In the genomic region with DNA sequence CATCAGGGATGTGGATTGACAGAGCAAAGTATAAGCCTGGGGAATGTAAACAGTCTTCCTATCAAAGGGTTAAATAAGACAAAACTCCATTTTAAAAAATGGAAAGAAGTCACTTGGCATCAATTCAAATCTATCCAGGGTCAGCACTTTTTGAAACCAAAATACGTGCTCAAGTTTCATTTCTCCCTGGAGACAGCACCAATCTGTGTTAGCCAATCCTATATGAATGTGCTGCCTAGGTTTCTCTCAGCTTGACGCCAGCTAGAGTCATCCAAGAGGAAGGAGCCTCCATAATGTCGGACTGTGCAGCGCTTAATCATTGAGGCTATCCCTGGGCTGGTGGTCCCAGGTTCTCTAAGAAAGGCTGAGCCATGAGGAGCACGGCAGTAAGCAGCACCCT, we compare ENCODE assay signal across 27 mouse cellular contexts. TPM values are rescaled to one million over a fixed set of nuclear protein-coding genes. Genes with fewer than 3 reads are reported as not detected.
DNase-seq lines count a peak whose midpoint lies in the region; ATAC-seq and TF ChIP-seq lines count a peak whose summit lies in the region.
"Had no signal": no experiment of that assay in that cellular context is flagged by ENCODE, and none has a peak within 500 bp of the region (broad histone marks: within the 10 kb centered on the region; RNA-seq: fewer than 3 reads in every experiment).

No protein-coding gene starts in this region.

- no peaks in the 10 kb centered on the region for H3K79me2 ChIP-seq in CH12.LX (replicated peaks; ENCODE audit: control insufficient read depth, extremely low read depth, insufficient read depth, poor library complexity, severe bottlenecking)

- no peak overlapping the region for H3K9ac ChIP-seq in kidney, embryonic 15.5 days
- no peak overlapping the region for H3K9ac ChIP-seq in lung, embryonic 14.5 days
- H3K9ac ChIP-seq in CH12.LX (ENCODE audit: insufficient read depth, low read depth) = no peak overlapping the region
- H3K9ac ChIP-seq: embryonic facial prominence, embryonic 13.5 days; forebrain, embryonic 13.5 days; heart, embryonic 15.5 days; liver, embryonic 14.5 days; midbrain, embryonic 15.5 days had no signal

- no peaks in the 10 kb centered on the region for H3K9me3 ChIP-seq in kidney, embryonic 15.5 days (replicated peaks)
- no peaks in the 10 kb centered on the region for H3K9me3 ChIP-seq in lung, embryonic 14.5 days (ENCODE audit: low read depth, low read length)
- no peaks in the 10 kb centered on the region for H3K9me3 ChIP-seq in CH12.LX (replicated peaks; ENCODE audit: low read length)
- H3K9me3 ChIP-seq: embryonic facial prominence, embryonic 13.5 days; forebrain, embryonic 13.5 days; heart, embryonic 10.5 days; heart, embryonic 15.5 days; midbrain, embryonic 15.5 days had no signal

- TF ChIP-seq CTCF in lung, embryonic 14.5 days (IDR thresholded peaks at IDR 0.05; ENCODE audit: low read depth) = no peak
- no peak for TF ChIP-seq CTCF in CH12.LX (conservative IDR thresholded peaks at IDR 0.05 in 1 of 2, IDR thresholded peaks at IDR 0.05 in 1 of 2; ENCODE audit: low read depth in 2 of 2, low read length in 2 of 2)
- TF ChIP-seq CTCF in bone marrow macrophage, adult 2 months (IDR thresholded peaks at IDR 0.05; ENCODE audit: low read depth, low read length) = no peak

- H3K27ac ChIP-seq in kidney, embryonic 15.5 days = 0 out of 2 replicates have a peak overlapping the region, but pooled peaks have one; percentile 37
- H3K27ac ChIP-seq in lung, embryonic 14.5 days (ENCODE audit: low read depth) = no peak overlapping the region
- no peak overlapping the region for H3K27ac ChIP-seq in CH12.LX (ENCODE audit: insufficient read depth, low read depth)
- H3K27ac ChIP-seq in bone marrow macrophage, adult 2 months (ENCODE audit: insufficient read depth, low read depth, low read length) = peak overlapping the region; percentile 75
- H3K27ac ChIP-seq: forebrain, embryonic 13.5 days; heart, embryonic 15.5 days; hindbrain, postnatal 0 days; left cerebral cortex, adult 2 months; liver, embryonic 14.5 days; midbrain, embryonic 15.5 days had no signal

- 50% methylated on average over 5 of the region's 5 CpGs for WGBS in kidney, embryonic 15.5 days
- 40% methylated on average over 5 of the region's 5 CpGs for WGBS in lung, embryonic 14.5 days

- H3K4me3 ChIP-seq in kidney, embryonic 15.5 days (replicated peaks) = no peak overlapping the region
- no peak overlapping the region for H3K4me3 ChIP-seq in lung, embryonic 14.5 days (ENCODE audit: low read depth, low read length)
- H3K4me3 ChIP-seq in CH12.LX (replicated peaks in 1 of 3; ENCODE audit: low read depth in 2 of 3, low read length in 2 of 3, poor library complexity in 1 of 3) = no peak overlapping the region
- no peak overlapping the region for H3K4me3 ChIP-seq in bone marrow macrophage, adult 2 months (ENCODE audit: insufficient read depth, low read length)
- H3K4me3 ChIP-seq: embryonic facial prominence, embryonic 13.5 days; erythroblast, embryonic 14.5 days; forebrain, embryonic 13.5 days; heart, embryonic 10.5 days; heart, embryonic 15.5 days; left cerebral cortex, adult 2 months; midbrain, embryonic 15.5 days had no signal

- H3K27me3 ChIP-seq in kidney, embryonic 15.5 days = no peaks in the 10 kb centered on the region
- H3K27me3 ChIP-seq in lung, embryonic 14.5 days (ENCODE audit: insufficient read depth, low read length) = no peaks in the 10 kb centered on the region
- no peaks in the 10 kb centered on the region for H3K27me3 ChIP-seq in CH12.LX (replicated peaks)
- H3K27me3 ChIP-seq: embryonic facial prominence, embryonic 13.5 days; forebrain, embryonic 13.5 days; heart, embryonic 15.5 days; midbrain, embryonic 15.5 days had no signal

- H3K4me1 ChIP-seq in kidney, embryonic 15.5 days = peaks cover 14% of the 10 kb centered on the region
- peaks cover 3% of the 10 kb centered on the region; the same call in 1 of the 2 replicates for H3K4me1 ChIP-seq in lung, embryonic 14.5 days (ENCODE audit: insufficient read depth)
- peaks cover 10 to 14% of the 10 kb centered on the region in 2 experiments; a peak in 3 of 4 replicates for H3K4me1 ChIP-seq in CH12.LX (ENCODE audit: control insufficient read depth in 1 of 2, insufficient read depth in 2 of 2)
- peaks cover 28% of the 10 kb centered on the region for H3K4me1 ChIP-seq in bone marrow macrophage, adult 2 months (ENCODE audit: control insufficient read depth, insufficient read depth, low read length)

- H3K36me3 ChIP-seq in kidney, embryonic 15.5 days = no peaks in the 10 kb centered on the region
- H3K36me3 ChIP-seq in lung, embryonic 14.5 days (ENCODE audit: insufficient read depth) = no peaks in the 10 kb centered on the region
- no peaks in the 10 kb centered on the region for H3K36me3 ChIP-seq in CH12.LX (replicated peaks in 1 of 2; ENCODE audit: control insufficient read depth in 1 of 2, insufficient read depth in 1 of 2, low read length in 1 of 2)
- H3K36me3 ChIP-seq: embryonic facial prominence, embryonic 13.5 days; heart, embryonic 10.5 days; heart, embryonic 15.5 days; midbrain, embryonic 15.5 days had no signal

- no peak for TF ChIP-seq RAD21 in CH12.LX (IDR thresholded peaks at IDR 0.05; ENCODE audit: low read depth, low read length)

- in situ Hi-C loops in CH12.LX (cut with MboI; ENCODE audit: low pct_ligation_motif_present, low pct_unique_long_range_greater_than_20kb, low sequenced_read_pairs) = no loop called here

- no peak overlapping the region for H3K4me2 ChIP-seq in kidney, embryonic 15.5 days
- no peak overlapping the region for H3K4me2 ChIP-seq in lung, embryonic 14.5 days
- H3K4me2 ChIP-seq in CH12.LX (ENCODE audit: insufficient read depth, low read depth, poor library complexity, severe bottlenecking) = no peak overlapping the region
- H3K4me2 ChIP-seq: embryonic facial prominence, embryonic 13.5 days; forebrain, embryonic 13.5 days; heart, embryonic 15.5 days; midbrain, embryonic 15.5 days had no signal

- 0 out of 2 replicates have a peak, but pooled peaks have one; percentile 9 for TF ChIP-seq EP300 in CH12.LX (IDR thresholded peaks at IDR 0.05; ENCODE audit: low read length)

- no peak for ATAC-seq in kidney, embryonic 15.5 days (replicated peaks; ENCODE audit: low FRiP score)
- ATAC-seq in lung, embryonic 14.5 days (ENCODE audit: insufficient read depth) = peak; percentile 55; the same call in 1 of the 2 replicates
- ATAC-seq: forebrain, embryonic 13.5 days; hindbrain, postnatal 0 days; midbrain, embryonic 15.5 days had no signal

- no peak for TF ChIP-seq POLR2A in CH12.LX (IDR thresholded peaks at IDR 0.05; ENCODE audit: low read depth, low read length)
- no peak for TF ChIP-seq POLR2A in bone marrow macrophage, adult 2 months (IDR thresholded peaks at IDR 0.05; ENCODE audit: borderline replicate concordance, low read depth, low read length)

- DNase-seq in kidney, postnatal 25 days = no peak
- DNase-seq in lung, embryonic 14.5 days = peak; percentile 65
- no peak for DNase-seq in lung, adult 18-20 months
- DNase-seq in CH12.LX (ENCODE audit: extremely low read depth) = no peak
- DNase-seq in spleen, postnatal 36 days (ENCODE audit: low spot score in 2 of 2) = no peak
- DNase-seq in right cerebral cortex, adult 2 months (ENCODE audit: low spot score in 2 of 2) = no peak
- DNase-seq: adrenal gland, postnatal 10 days; B cell, adult 2 months; cerebellum, adult 11 months; cerebellum, adult 9-11 months; embryo, embryonic 11 days; gastrocnemius, postnatal 14 days; heart, adult 11 months; kidney, adult 18-20 months; kidney, postnatal 14 days; lung, postnatal 10 days had no signal

- dilution Hi-C loops in CH12.LX (cut with MboI; ENCODE audit: extremely low pct_ligation_motif_present, extremely low pct_unique_long_range_greater_than_20kb, low sequenced_read_pairs) = no loop called here

TF ChIP-seq in CH12.LX, 34 proteins besides CTCF, POLR2A, EP300 and RAD21:
- TF ChIP-seq MAFK (IDR thresholded peaks at IDR 0.05; ENCODE audit: insufficient replicate concordance, low read length) = peak; percentile 42; the same call in 1 of the 2 replicates
- TF ChIP-seq PAX5 (IDR thresholded peaks at IDR 0.05; ENCODE audit: low read length) = no peak

RNA-seq across cellular contexts. Expression of a gene that starts 33.5 kb away (rescaled TPM):
- polyA plus RNA-seq in kidney, embryonic 15.5 days (2015; fragmentation: Nextera tagmentation; extraction: Ambion mirVana) = 57.7 and 59.9 TPM in 2 replicates
- polyA plus RNA-seq in lung, embryonic 14.5 days (2014; fragmentation: Nextera tagmentation; extraction: Ambion mirVana) = 50.3 and 55.5 TPM in 2 replicates
- total RNA-seq in CH12.LX (2012; rRNA removed) (19.5 and 23.2 TPM in 2 replicates), CH12.LX (2014; rRNA removed) (28.6 and 30.4 TPM in 2 replicates)
- 36.6 and 39.9 TPM in 2 replicates for polyA plus RNA-seq in CH12.LX (2012; ENCODE audit: insufficient read length, low read depth)
- polyA plus RNA-seq in bone marrow macrophage, adult 2 months (2012; ENCODE audit: insufficient read depth, insufficient read length, missing spikeins) = 31.9 and 34.3 TPM in 2 replicates

Comparison
In these comparisons a context has a peak if more than half of its experiments do, and no peak if none do; other contexts are left out.
1. H3K27ac ChIP-seq: peak in kidney, embryonic 15.5 days (single experiment) and bone marrow macrophage, adult 2 months (single experiment); none in lung, embryonic 14.5 days (single experiment) and CH12.LX (single experiment).